Mouse (Mus musculus): Measurements from ENCODE around the gene Ret.

DNA sequence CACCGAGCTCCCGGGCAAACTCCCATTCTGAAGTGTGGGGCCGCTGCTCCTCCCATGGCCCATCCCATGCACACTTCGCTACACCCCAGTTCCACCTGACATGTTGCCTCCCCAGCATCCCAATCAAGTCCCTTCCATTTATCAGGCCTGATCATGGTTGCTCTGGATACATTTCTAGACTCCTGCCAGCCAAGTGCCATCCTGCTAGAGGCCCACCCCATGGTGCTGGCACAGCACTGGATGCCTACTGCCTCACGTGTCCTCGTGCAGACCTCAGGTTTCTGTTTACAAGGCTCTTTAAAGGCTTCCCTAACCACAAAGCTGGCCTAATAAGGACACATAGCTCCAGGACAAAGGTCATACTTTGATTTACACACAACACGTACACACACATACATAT lies 26.1 kb downstream of the Ret start:
- TF ChIP-seq CTCF (conservative IDR thresholded peaks at IDR 0.05; ENCODE audit: insufficient read depth, insufficient read length, low read depth, low read length) (no peak), POLR2A (IDR thresholded peaks at IDR 0.05; ENCODE audit: low read depth, low read length) (no peak)

Data from kidney, adult 2 months (tissue).